Mouse (Mus musculus): ENCODE measurements at regions not wholly inside any gene's neighbourhood (a gene's known extent, or its start where the extent isn't known, plus 50 kb on each side); places are given as distances from the start of the nearest gene placed in this dataset.
A peak's percentile ranks its signal among the peaks of the same experiment; 100 is the strongest.

- no peak for DNase-seq
Measured at GRCm38 (mm10) chr5:106320039-106320438, 137.9 kb downstream of the Barhl2 start.

DNA sequence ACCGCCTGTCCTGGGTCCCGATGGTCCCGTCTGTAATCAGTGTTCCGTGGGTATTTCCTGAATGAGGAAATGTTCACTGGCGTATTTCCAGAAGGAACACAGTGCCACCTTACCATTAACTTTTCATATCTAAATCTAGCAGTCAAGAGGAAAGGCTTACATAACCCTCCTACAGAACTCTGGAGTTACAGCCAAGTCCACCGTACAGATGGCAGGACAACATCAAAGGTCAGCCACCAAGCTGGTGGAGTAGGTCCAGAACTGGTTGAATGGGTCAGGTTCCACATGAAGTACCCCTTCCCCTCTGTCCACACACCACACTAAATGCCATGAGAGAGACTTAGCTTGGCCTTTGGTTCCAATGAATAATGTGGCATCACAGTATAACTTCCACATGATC lies 139.7 kb downstream of the Barhl2 start:
- DNase-seq, result peak; percentile 7 to 28

DNA sequence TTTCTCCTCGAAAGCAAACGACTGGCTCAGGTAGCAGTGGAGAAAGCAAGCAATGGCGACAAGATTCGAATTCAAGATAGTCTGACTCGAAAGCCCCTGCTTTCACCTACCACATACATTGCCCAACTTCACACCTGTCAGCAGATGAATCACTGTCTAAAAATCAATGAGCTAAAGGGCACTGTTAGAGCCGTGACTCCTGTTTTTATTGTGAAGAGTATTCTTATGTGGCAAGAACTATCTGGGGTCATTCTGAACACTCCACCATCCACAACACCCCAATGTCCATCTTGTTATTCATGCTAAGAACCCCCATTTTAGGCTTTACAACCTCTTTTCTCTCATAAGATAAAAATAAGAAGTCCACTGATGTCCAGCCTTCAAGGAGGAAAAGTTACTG lies 144.1 kb downstream of the Barhl2 start:
- DNase-seq, result no peak

DNA sequence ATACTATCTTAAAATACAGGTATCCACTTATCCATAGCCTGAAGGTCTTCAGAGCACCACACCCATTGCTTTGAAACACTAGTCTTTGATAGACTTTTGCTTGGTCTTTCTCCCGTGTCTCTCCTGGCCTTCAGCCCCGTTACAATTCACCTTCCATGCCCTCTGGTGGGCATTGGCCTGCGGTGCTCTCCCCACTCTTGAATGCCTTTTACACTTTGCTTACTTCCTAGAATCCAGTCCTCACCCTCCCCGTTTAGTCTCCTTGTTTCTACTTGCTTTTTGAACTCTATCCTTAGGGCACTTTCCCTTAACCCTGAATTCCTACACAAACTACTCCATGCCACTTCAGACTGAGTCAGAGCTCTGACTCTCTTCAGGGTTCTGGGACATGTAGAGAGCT lies 156.6 kb downstream of the Barhl2 start:
- no peak for DNase-seq

DNA sequence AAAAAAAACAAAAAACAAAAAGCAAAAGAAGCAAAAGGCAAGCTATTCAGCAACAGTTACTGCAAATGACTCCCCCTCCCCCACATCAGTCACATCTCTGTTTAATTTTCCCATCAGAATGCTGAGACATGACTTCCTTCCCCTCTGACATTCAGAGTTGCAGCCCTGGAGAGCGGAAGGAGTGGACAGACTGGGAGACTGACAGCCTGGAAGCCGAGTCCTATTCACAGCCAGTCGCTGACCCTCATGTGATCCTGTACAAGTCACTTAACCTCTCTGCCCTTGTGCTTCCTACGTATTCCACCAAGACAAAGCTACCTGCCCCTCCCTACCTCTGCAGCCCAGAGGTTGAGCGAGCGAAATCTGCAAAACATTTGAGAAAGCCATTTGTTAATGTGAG lies 161.2 kb downstream of the Barhl2 start:
- DNase-seq, result no peak

GRCm38 (mm10) chr5:106295993-106296392 lies 162.0 kb downstream of the Barhl2 start:
- no peak for DNase-seq

DNA sequence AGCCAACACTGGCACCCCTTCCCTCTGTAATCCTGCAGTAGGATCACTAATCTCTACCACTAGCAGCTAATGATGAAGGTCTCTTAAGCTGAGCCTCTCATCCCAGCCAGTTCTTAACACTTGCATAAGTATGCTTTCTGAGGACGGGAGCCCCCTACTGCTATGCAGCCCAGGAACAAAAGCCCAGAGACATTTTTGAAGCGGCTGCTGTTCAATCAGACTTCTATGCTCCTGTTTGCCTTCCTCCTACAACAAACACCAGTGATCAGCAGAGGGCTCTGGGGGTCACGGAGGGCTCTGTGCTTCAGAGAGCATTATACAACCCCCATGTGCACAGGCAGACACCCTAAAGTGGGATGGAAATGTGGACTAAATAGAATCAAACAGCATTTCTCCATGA lies 162.4 kb downstream of the Barhl2 start:
- no peak for DNase-seq

- no peak for DNase-seq
Measured at GRCm38 (mm10) chr5:106292387-106293229, 165.4 kb downstream of the Barhl2 start.

GRCm38 (mm10) chr5:106285152-106285551 lies 172.8 kb downstream of the Barhl2 start:
- no peak for DNase-seq

DNA sequence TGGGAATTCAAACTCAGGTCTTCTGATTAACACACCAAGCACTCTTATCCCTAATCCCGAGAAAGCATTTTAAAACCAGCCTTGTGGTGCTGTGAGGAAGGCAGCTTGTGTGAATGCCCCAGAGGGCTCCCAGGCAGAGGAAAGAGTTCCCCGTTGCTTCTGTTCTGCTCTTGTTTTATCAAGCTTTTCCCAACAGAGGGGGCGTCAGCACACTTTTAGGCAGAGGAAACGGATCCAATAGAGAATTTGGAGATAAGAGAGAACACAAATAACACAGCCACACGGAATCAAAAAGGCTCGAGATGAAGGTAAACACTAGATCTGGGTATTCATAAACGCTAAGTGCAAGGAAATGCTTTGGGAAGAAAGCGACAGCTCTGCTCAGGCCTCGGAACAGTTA lies 173.2 kb downstream of the Barhl2 start:
- DNase-seq, result no peak

- no peak for DNase-seq
Measured at GRCm38 (mm10) chr5:106282646-106283045, 175.3 kb downstream of the Barhl2 start.

DNA sequence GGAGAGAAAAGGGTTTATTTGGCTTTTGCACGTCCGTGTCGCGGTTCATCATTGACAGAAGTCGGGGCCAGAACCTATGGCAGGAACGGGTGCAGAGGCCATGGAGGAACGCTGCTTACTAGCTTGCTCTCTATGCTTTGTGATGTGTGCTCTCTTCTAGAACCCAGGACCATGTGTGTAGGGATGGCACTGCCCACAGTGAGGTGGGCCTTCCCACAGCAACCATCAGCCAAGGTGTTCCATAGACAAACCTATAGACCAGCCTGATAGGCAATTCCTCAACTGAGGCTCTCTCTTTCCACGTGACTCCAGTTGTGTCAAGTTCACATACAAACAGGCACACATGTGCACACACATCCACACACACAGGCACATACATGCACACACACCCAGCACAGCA lies 180.2 kb downstream of the Barhl2 start:
- DNase-seq, result no peak

- no peak for DNase-seq
Measured at GRCm38 (mm10) chr5:106277231-106277630, 180.7 kb downstream of the Barhl2 start.

DNA sequence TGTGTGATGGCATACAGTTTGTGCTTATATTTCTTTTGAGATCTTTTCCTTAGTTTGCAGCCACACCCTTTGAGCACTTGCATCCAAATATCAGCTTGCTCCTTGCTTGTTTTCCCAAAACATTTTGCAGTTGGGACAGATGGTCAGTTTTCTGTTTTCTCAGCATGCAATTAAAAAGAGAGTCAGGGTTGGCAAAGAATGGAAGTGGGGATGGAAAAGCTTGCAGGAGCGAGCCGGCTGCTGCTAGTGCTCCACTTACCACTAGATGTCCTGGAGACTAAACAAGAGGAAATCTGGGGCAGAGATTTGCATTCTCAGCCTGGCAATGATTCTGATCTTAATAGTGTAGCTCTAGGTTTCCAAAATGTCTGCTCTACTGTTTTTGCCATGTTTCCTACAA lies 181.8 kb downstream of the Barhl2 start:
- DNase-seq, result no peak

DNA sequence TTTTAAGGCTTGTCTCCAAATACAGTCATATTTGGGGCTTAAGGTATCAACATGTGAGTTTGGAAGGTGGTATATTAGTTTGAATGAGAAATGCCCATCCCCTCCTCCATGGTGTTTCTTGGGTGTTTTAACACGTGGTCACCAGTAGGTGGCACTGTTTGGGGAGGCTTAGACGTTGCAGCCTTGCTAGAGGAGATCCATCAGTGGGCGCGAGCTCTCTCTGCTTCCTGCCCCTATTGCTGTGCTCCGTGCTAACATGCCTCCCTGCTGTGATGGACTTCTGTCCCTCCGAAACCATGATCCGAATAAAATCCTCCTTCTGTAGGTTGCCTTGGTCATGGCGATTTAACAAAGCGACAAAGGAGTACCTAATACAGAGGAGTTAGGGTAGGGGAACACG lies 183.3 kb downstream of the Barhl2 start:
- DNase-seq, result no peak

- no peak for DNase-seq
Measured at GRCm38 (mm10) chr5:106264536-106264935, 193.4 kb downstream of the Barhl2 start.

DNA sequence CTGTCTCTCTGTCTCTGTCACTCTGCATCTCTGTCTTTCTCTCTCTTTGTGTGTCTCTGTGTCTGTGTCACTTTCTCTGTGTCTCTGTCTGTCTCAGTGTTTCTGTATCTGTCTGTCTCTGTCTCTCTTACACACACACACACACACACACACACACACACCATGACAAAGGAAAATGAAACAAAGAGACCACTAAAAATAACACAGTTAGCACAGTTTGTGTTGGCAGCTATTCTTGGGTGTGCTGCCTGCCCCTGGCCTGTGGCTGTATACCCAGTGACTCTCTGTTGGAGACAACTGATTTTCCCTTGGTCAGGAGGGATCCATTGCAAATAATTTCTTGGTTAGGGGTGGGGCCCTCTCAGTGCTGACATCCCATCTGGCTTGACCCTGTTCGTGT lies 200.8 kb downstream of the Barhl2 start:
- DNase-seq, result no peak

DNA sequence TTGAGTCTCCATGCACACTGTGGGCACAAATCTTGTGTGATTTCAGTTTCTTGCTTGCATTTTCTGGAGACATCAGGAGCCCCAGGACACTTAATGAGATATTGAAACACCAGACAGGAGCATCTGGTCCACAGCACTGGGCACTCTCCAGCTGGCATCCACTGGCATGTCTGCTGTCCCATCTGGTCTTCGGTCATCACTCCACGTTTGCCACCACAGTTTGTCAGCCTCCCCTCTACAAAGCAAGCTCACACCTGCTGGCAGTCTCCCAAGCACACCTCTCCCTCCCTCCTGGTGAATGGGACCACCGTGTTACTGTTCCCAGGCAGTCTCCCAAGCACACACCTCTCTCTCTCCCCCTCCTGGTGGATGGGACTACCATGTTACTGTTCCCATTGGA lies 228.8 kb downstream of the Barhl2 start:
- DNase-seq, result no peak

DNA sequence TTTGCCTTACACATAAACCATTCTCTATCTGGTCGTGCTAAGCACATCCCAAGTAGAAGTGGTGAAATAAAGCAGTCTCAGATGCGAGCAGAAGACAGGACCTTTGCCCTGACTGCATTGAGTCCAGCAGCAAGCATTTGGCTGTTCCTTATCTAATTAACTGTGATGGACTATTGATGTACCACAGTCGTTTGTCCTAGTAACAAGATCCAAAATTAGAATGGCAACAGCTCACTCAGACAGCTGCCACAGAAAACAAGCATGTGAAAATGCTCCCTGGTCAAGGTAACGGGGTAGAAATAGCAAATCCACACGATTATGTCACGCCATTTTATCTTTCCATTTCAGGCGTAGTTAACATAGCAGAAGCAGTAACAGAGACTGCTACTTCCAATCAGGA lies 233.8 kb downstream of the Barhl2 start:
- DNase-seq, result no peak

DNA sequence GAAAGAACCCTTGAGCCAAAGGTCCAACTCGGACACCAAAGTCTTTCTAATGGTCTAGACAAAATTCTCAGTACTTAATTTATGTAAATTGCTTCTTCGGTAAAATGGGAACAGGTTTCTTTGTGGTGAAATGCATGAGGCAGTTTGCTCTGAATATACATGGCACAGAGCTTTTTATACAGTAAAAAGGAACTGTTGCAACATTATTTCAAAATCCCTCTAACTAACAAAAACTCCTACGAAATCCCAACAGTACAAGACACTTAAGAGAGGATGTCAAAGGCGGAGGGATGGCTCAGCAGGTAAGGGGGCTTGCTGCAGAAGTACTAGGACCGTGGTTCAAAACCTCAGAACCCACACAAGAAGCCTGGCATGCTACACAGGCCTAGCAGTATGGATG lies 248.4 kb downstream of the Barhl2 start:
- DNase-seq, result no peak

GRCm38 (mm10) chr5:106207706-106208105 lies 250.3 kb downstream of the Barhl2 start:
- DNase-seq, result no peak

- no peak for DNase-seq
Measured at GRCm38 (mm10) chr5:106205724-106206123, 252.2 kb downstream of the Barhl2 start.

GRCm38 (mm10) chr5:106200631-106201030 lies 257.3 kb downstream of the Barhl2 start:
- DNase-seq, result no peak

DNA sequence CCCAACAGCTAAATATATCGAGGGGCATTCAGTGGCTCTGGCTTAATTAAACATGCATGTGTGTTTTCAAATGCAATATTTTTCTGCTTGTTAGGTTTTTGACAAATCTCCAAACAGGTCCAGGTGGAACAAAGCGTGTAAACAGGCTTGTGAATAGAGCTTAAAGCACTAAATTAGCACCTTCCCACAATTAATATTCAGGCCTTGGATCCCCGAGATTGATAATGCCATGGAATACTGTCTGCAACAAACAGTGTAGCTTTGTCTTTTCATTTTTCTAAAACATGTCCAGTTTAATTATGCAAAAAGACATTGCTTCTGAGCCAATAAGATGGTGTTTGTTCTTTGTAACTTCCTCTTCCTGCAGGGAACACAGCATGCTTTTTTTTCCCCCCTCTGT lies 258.9 kb downstream of the Barhl2 start:
- DNase-seq, result no peak

- DNase-seq, result no peak
Measured at GRCm38 (mm10) chr5:106191141-106191540, 266.8 kb downstream of the Barhl2 start.

Measured in kidney, adult 8-10 months (tissue).